10 mouse cellular contexts compared by ENCODE assay signal in the genomic region with DNA sequence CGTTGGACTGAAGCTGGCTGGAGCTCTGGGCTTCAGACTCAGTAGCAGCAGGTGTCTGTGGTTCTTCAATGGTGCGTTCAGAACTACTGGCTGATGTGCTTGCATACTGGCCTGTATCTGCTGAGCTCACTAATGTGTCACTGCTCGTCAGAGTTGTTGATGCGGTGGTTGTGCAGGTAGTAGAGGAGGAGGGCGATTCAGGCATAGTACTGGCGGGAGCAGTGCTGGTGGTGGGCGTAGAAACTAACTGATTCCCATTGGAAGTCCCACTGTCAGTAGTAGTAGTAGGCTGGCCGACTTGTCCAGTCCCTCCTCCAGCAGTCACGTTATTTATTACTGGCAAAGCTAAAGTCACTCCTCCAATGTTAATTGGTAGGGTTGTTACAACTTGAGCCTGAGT. TPM values are rescaled to one million over a fixed set of nuclear protein-coding genes. Genes with fewer than 3 reads are reported as not detected.
A peak's percentile ranks its signal among the peaks of the same experiment; 100 is the strongest.
DNase-seq lines count a peak whose midpoint lies in the region; ATAC-seq and TF ChIP-seq lines count a peak whose summit lies in the region.
"Had no signal": no experiment of that assay in that cellular context is flagged by ENCODE, and none has a peak within 500 bp of the region (broad histone marks: within the 10 kb centered on the region; RNA-seq: fewer than 3 reads in every experiment).

No protein-coding gene starts in this region.

- no peak for ATAC-seq in liver, embryonic 14.5 days (ENCODE audit: insufficient read depth)

- no peak for TF ChIP-seq CTCF in thymus, adult 2 months (IDR thresholded peaks at IDR 0.05; ENCODE audit: borderline replicate concordance, control insufficient read depth, extremely low read depth, insufficient read depth, low read length, poor library complexity)
- no peak for TF ChIP-seq CTCF in liver, embryonic 14.5 days (IDR thresholded peaks at IDR 0.05; ENCODE audit: low read depth)

- H3K4me2 ChIP-seq in liver, embryonic 14.5 days (ENCODE audit: low read depth), result peak overlapping the region; percentile 86

- no peak overlapping the region for H3K27ac ChIP-seq in thymus, adult 2 months (ENCODE audit: control insufficient read depth, insufficient read depth, low read length)
- H3K27ac ChIP-seq in liver, embryonic 14.5 days, result peak overlapping the region; percentile 36; the same call in 1 of the 2 replicates

- H3K9ac ChIP-seq in liver, embryonic 14.5 days (replicated peaks), result peak overlapping the region; percentile 84; the same call in 1 of the 2 replicates

- DNase-seq in heart, adult 11 months, result peak; percentile 92
- DNase-seq in heart, postnatal 14 days, result no peak
- peak; percentile 9 for DNase-seq in thymus, adult 2 months
- no peak for DNase-seq in thymus, adult 18-20 months
- no peak for DNase-seq in liver, embryonic 14.5 days (ENCODE audit: low read depth in 3 of 3, low spot score in 3 of 3)
- no peak for DNase-seq in urinary bladder, adult 2 months (ENCODE audit: low spot score)
- no peak for DNase-seq in heart, postnatal 4 days
- DNase-seq in adrenal gland, postnatal 4 days (ENCODE audit: low spot score in 2 of 2), result no peak
- DNase-seq: kidney, adult 9 months had no signal

- no peaks in the 10 kb centered on the region for H3K27me3 ChIP-seq in thymus, adult 2 months (ENCODE audit: control insufficient read depth, insufficient read depth, low read length)
- H3K27me3 ChIP-seq in liver, embryonic 14.5 days (ENCODE audit: control insufficient read depth, insufficient read depth, low read length), result no peaks in the 10 kb centered on the region
- H3K27me3 ChIP-seq: CH12.LX had no signal

- H3K9me3 ChIP-seq in liver, embryonic 14.5 days (ENCODE audit: control insufficient read depth, low read length), result no peaks in the 10 kb centered on the region

- peaks cover 16% of the 10 kb centered on the region for H3K4me1 ChIP-seq in thymus, adult 2 months (replicated peaks; ENCODE audit: control insufficient read depth, insufficient read depth, low read length)
- peaks cover 31 to 35% of the 10 kb centered on the region in 2 experiments for H3K4me1 ChIP-seq in liver, embryonic 14.5 days (replicated peaks; ENCODE audit: control insufficient read depth in 2 of 2, insufficient read depth in 2 of 2, low read length in 1 of 2)

- no peak overlapping the region for H3K4me3 ChIP-seq in thymus, adult 2 months (ENCODE audit: control insufficient read depth, insufficient read depth, low read length)
- H3K4me3 ChIP-seq in liver, embryonic 14.5 days (ENCODE audit: insufficient read depth in 1 of 2, low read depth in 2 of 2, low read length in 2 of 2), result peak overlapping the region; percentile 12 to 33; a peak in 3 of 4 replicates

- TF ChIP-seq POLR2A in thymus, adult 2 months (IDR thresholded peaks at IDR 0.05; ENCODE audit: control insufficient read depth, extremely low read depth, insufficient read depth, low read length, poor library complexity), result no peak

- 93% methylated on average over 9 of the region's 9 CpGs for WGBS in thymus, adult 2 months
- 81% methylated on average over 9 of the region's 9 CpGs for WGBS in liver, embryonic 14.5 days (ENCODE audit: insufficient replicate concordance)

- intact Hi-C loops in heart, postnatal 14 days (cut with DNase I), result no loop called here

- H3K36me3 ChIP-seq in thymus, adult 2 months (ENCODE audit: control insufficient read depth, insufficient read depth, low read length), result no peaks in the 10 kb centered on the region
- no peaks in the 10 kb centered on the region; the same call in none of the 2 replicates for H3K36me3 ChIP-seq in liver, embryonic 14.5 days (replicated peaks; ENCODE audit: control insufficient read depth, insufficient read depth, low read depth)

- no peak for TF ChIP-seq EP300 in liver, embryonic 14.5 days (IDR thresholded peaks at IDR 0.05; ENCODE audit: low read depth)

RNA-seq across cellular contexts. Expression of gene Sp4, which starts 2.1 kb away (rescaled TPM):
- 10 to 100 TPM; 10.2 to 10.3 TPM for total RNA-seq in heart, postnatal 14 days (2021)
- 27.8 and 29.3 TPM in 2 replicates for polyA plus RNA-seq in thymus, adult 2 months (2012; rRNA removed)
- 3.4 and 4.4 TPM in 2 replicates for polyA plus RNA-seq in liver, embryonic 14.5 days (2012; rRNA removed)
- polyA plus RNA-seq in liver, embryonic 14.5 days (2014; fragmentation: Nextera tagmentation; extraction: Ambion mirVana), result 6.8 and 7.8 TPM in 2 replicates
- polyA plus RNA-seq in urinary bladder, adult 2 months (2012; rRNA removed), result 3.3 and 4.4 TPM in 2 replicates
- total RNA-seq in heart, postnatal 4 days (2021), result 10 to 100 TPM; 12.9 to 13.3 TPM
- total RNA-seq in adrenal gland, postnatal 4 days (2021), result 10 to 100 TPM; 12.3 to 13.7 TPM

Comparison
In these comparisons a context has a peak if more than half of its experiments do, and no peak if none do; other contexts are left out.
1. DNase-seq: peak in heart, adult 11 months (single experiment) and thymus, adult 2 months (single experiment); none in heart, postnatal 14 days (0 of 2), thymus, adult 18-20 months (0 of 2), liver, embryonic 14.5 days (0 of 3), urinary bladder, adult 2 months (single experiment), heart, postnatal 4 days (single experiment) and adrenal gland, postnatal 4 days (0 of 2).